Mouse (Mus musculus) urinary bladder, postnatal 25 days (tissue): Measurements from ENCODE around the gene Cdr2l.
"Not testable (repeated sequence)": the region's sequence is repeated elsewhere in the genome, so short reads cannot be mapped to it uniquely, and the experiment has no call there.

Experiments
- DNase-seq: peaks from one replicate; pipeline ENCODE4 v3.0.0; 2022; ENCODE audit warnings: low spot score

Gene Cdr2l

GRCm38 (mm10) chr11:115371354-115371753 is 10.4 kb upstream of the Cdr2l start:
- no peak for DNase-seq

GRCm38 (mm10) chr11:115372015-115372414 is 9.7 kb upstream of the Cdr2l start:
- no peak for DNase-seq

- DNase-seq, result no peak
Measured at GRCm38 (mm10) chr11:115372737-115373136, 9.0 kb upstream of the Cdr2l start.

GRCm38 (mm10) chr11:115373805-115374694 is 7.7 kb upstream of the Cdr2l start:
- DNase-seq, result peak; percentile 57

GRCm38 (mm10) chr11:115374695-115375425 is 6.9 kb upstream of the Cdr2l start:
- no peak for DNase-seq

GRCm38 (mm10) chr11:115376722-115377121 is 5.0 kb upstream of the Cdr2l start:
- no peak for DNase-seq

GRCm38 (mm10) chr11:115377254-115377653 is 4.5 kb upstream of the Cdr2l start:
- DNase-seq, result no peak

- no peak for DNase-seq
Measured at GRCm38 (mm10) chr11:115377854-115378253, 3.9 kb upstream of the Cdr2l start.

GRCm38 (mm10) chr11:115381276-115381675 is 440 bp upstream of the Cdr2l start:
- DNase-seq, result no peak

- no peak for DNase-seq
Measured at GRCm38 (mm10) chr11:115382891-115383290, 1.2 kb downstream of the Cdr2l start.

GRCm38 (mm10) chr11:115383701-115384474 is 2.2 kb downstream of the Cdr2l start:
- no peak for DNase-seq

GRCm38 (mm10) chr11:115384587-115384986 is 2.9 kb downstream of the Cdr2l start:
- DNase-seq, result no peak

- not testable (repeated sequence) for DNase-seq
Measured at GRCm38 (mm10) chr11:115386859-115387258, 5.1 kb downstream of the Cdr2l start.

GRCm38 (mm10) chr11:115391358-115391757 is 9.6 kb downstream of the Cdr2l start:
- DNase-seq, result no peak

GRCm38 (mm10) chr11:115393721-115394325 is 12.1 kb downstream of the Cdr2l start:
- no peak for DNase-seq

- DNase-seq, result no peak
Measured at GRCm38 (mm10) chr11:115398085-115398484, 16.4 kb downstream of the Cdr2l start.

- DNase-seq, result no peak
Measured at GRCm38 (mm10) chr11:115400126-115400525, 18.4 kb downstream of the Cdr2l start.

- DNase-seq, result no peak
Measured at GRCm38 (mm10) chr11:115400630-115401391, 19.1 kb downstream of the Cdr2l start.

- peak; percentile 84 for DNase-seq
Measured at GRCm38 (mm10) chr11:115403338-115404124, 21.8 kb downstream of the Cdr2l start, which contains the start of gene Mrpl58. Mrpl58 (plus strand) TSS chr11:115403752.

- DNase-seq, result no peak
Measured at GRCm38 (mm10) chr11:115405723-115406122, 24.0 kb downstream of the Cdr2l start.
